Mouse (Mus musculus) hindbrain, embryonic 12.5 days (tissue): ENCODE measurements around the gene Arhgap32. TPM values are rescaled to one million over a fixed set of nuclear protein-coding genes. Genes with fewer than 3 reads are reported as not detected.

Experiments used
- ATAC-seq: fragments of 200-750 bp; cut with Nextera tagmentation; 2 replicates; pipeline ENCODE4 v1.8.0; 2017; ENCODE audit warnings: moderate TSS enrichment; ENCODE audit not compliant: low FRiP score
- H3K27ac ChIP-seq: fragments of 300-500 bp; sonication (generic); 2 replicates; pipeline ENCODE4 v1.5.1; 2016; ENCODE audit warnings: mild to moderate bottlenecking
- H3K27me3 ChIP-seq: fragments of 300-500 bp; sonication (generic); 2 replicates; pipeline ENCODE4 v1.6.1; 2016; ENCODE audit warnings: mild to moderate bottlenecking
- H3K36me3 ChIP-seq: fragments of 300-500 bp; sonication (generic); 2 replicates; pipeline ENCODE4 v1.6.1; 2016; ENCODE audit warnings: mild to moderate bottlenecking
- H3K4me1 ChIP-seq: fragments of 300-500 bp; sonication (generic); 2 replicates; pipeline ENCODE4 v1.6.1; 2016
- H3K4me2 ChIP-seq: fragments of 300-500 bp; sonication (generic); replicated peaks from 2 replicates; pipeline ENCODE4 v1.6.1; 2016; ENCODE audit warnings: mild to moderate bottlenecking
- H3K4me3 ChIP-seq: fragments of 300-500 bp; sonication (generic); 2 replicates; pipeline ENCODE4 v1.5.1; 2016; ENCODE audit warnings: mild to moderate bottlenecking
- H3K9ac ChIP-seq: fragments of 300-500 bp; sonication (generic); 2 replicates; pipeline ENCODE4 v1.6.1; 2016; ENCODE audit warnings: mild to moderate bottlenecking, moderate library complexity
- H3K9me3 ChIP-seq: fragments of 300-500 bp; sonication (generic); replicated peaks from 2 replicates; pipeline ENCODE4 v1.6.1; 2016; ENCODE audit warnings: mild to moderate bottlenecking
- WGBS: fragments of 180-500 bp; shearing (Covaris S2); methylation state at CpG from one replicate; pipeline ENCODE4 v1.1.7; 2016; 5-methylcytosine and 5-hydroxymethylcytosine counted together
- polyA plus RNA-seq: library from polyadenylated mRNA; unstranded; fragments of >200 nt; fragmentation: Nextera tagmentation; extraction: Ambion mirVana; gene quantifications from 2 replicates; pipeline ENCODE4 v1.2.1, GENCODE M21; 2016

Arhgap32 gene
- polyA plus RNA-seq, 1 experiment from 2014 or later = 7.6 TPM

GRCm38 (mm10) chr9:32223739-32224529, 108.0 kb downstream of the Arhgap32 start:
- ATAC-seq = no peak
- 44% methylated on average over 5 of the region's 5 CpGs for WGBS
- no peak overlapping the region for H3K4me2 ChIP-seq

GRCm38 (mm10) chr9:32224937-32225336, 109.0 kb downstream of the Arhgap32 start:
- no peak overlapping the region for H3K4me2 ChIP-seq
- H3K9ac ChIP-seq = no peak overlapping the region
- H3K27ac ChIP-seq = no peak overlapping the region
- H3K4me3 ChIP-seq = no peak overlapping the region
- no peaks in the 10 kb centered on the region for H3K36me3 ChIP-seq
- ATAC-seq = no peak
- H3K9me3 ChIP-seq = no peaks in the 10 kb centered on the region
- H3K4me1 ChIP-seq = peaks cover 3% of the 10 kb centered on the region; the same call in 1 of the 2 replicates
- 62% methylated on average over 4 of the region's 4 CpGs for WGBS
- no peaks in the 10 kb centered on the region for H3K27me3 ChIP-seq

More at GRCm38 (mm10) chr9:32223739-32224529, 108.0 kb downstream of the Arhgap32 start:
- H3K9ac ChIP-seq = no peak overlapping the region
- H3K36me3 ChIP-seq = no peaks in the 10 kb centered on the region
- H3K9me3 ChIP-seq = no peaks in the 10 kb centered on the region
- H3K4me1 ChIP-seq = peaks cover 3% of the 10 kb centered on the region; the same call in 1 of the 2 replicates
- no peaks in the 10 kb centered on the region for H3K27me3 ChIP-seq
- no peak overlapping the region for H3K4me3 ChIP-seq
- no peak overlapping the region for H3K27ac ChIP-seq

- Histone ChIP-seq H3K4me3 (no peak overlapping the region), H3K9ac (no peak overlapping the region), H3K36me3 (no peaks in the 10 kb centered on the region), H3K4me1 (peaks cover 3% of the 10 kb centered on the region; the same call in 1 of the 2 replicates), H3K27ac (no peak overlapping the region), H3K4me2 (no peak overlapping the region), H3K27me3 (no peaks in the 10 kb centered on the region), H3K9me3 (no peaks in the 10 kb centered on the region)
- whole genome bisulfite sequencing = 78% methylated on average over 1 of the region's 1 CpGs
- no peak for ATAC-seq
These were observed 109.6 kb downstream of the Arhgap32 start for GRCm38 (mm10) chr9:32225584-32225983.

GRCm38 (mm10) chr9:32227034-32227433, 111.1 kb downstream of the Arhgap32 start:
- Histone ChIP-seq H3K27me3 (no peaks in the 10 kb centered on the region), H3K27ac (no peak overlapping the region), H3K4me1 (no peaks in the 10 kb centered on the region), H3K4me3 (no peak overlapping the region), H3K4me2 (no peak overlapping the region), H3K36me3 (no peaks in the 10 kb centered on the region), H3K9me3 (no peaks in the 10 kb centered on the region), H3K9ac (no peak overlapping the region)
- ATAC-seq = no peak
- WGBS = 89% methylated on average over 2 of the region's 2 CpGs

GRCm38 (mm10) chr9:32233593-32233992, 117.7 kb downstream of the Arhgap32 start:
- Histone ChIP-seq H3K27me3 (no peaks in the 10 kb centered on the region), H3K4me2 (no peak overlapping the region), H3K4me1 (0 out of 2 replicates have a peak, but pooled peaks cover 2% of the 10 kb centered on the region), H3K27ac (no peak overlapping the region), H3K9ac (no peak overlapping the region), H3K36me3 (no peaks in the 10 kb centered on the region), H3K9me3 (no peaks in the 10 kb centered on the region), H3K4me3 (no peak overlapping the region)
- no peak for ATAC-seq
- WGBS = 85% methylated on average over 4 of the region's 4 CpGs

- H3K4me1 ChIP-seq = 0 out of 2 replicates have a peak, but pooled peaks cover 2% of the 10 kb centered on the region
- no peaks in the 10 kb centered on the region for H3K36me3 ChIP-seq
- no peak for ATAC-seq
- H3K27ac ChIP-seq = no peak overlapping the region
- H3K27me3 ChIP-seq = no peaks in the 10 kb centered on the region
- H3K9me3 ChIP-seq = no peaks in the 10 kb centered on the region
- 94% methylated on average over 3 of the region's 3 CpGs for WGBS
- H3K4me2 ChIP-seq = no peak overlapping the region
- H3K4me3 ChIP-seq = no peak overlapping the region
- H3K9ac ChIP-seq = no peak overlapping the region
These were observed 119.0 kb downstream of the Arhgap32 start for GRCm38 (mm10) chr9:32234767-32235489.

- no peak overlapping the region for H3K9ac ChIP-seq
- no peak overlapping the region for H3K27ac ChIP-seq
- 83% methylated on average over 10 of the region's 10 CpGs for WGBS
- no peak overlapping the region for H3K4me3 ChIP-seq
- H3K27me3 ChIP-seq = no peaks in the 10 kb centered on the region
- H3K36me3 ChIP-seq = no peaks in the 10 kb centered on the region
- no peaks in the 10 kb centered on the region for H3K9me3 ChIP-seq
- H3K4me1 ChIP-seq = 0 out of 2 replicates have a peak, but pooled peaks cover 2% of the 10 kb centered on the region
- no peak overlapping the region for H3K4me2 ChIP-seq
- ATAC-seq = no peak
These were observed 123.0 kb downstream of the Arhgap32 start for GRCm38 (mm10) chr9:32238899-32239298.

GRCm38 (mm10) chr9:32239427-32239826, 123.5 kb downstream of the Arhgap32 start:
- Histone ChIP-seq H3K4me1 (0 out of 2 replicates have a peak, but pooled peaks cover 2% of the 10 kb centered on the region), H3K4me3 (no peak overlapping the region), H3K9ac (no peak overlapping the region), H3K36me3 (no peaks in the 10 kb centered on the region), H3K27me3 (no peaks in the 10 kb centered on the region), H3K27ac (no peak overlapping the region), H3K9me3 (no peaks in the 10 kb centered on the region), H3K4me2 (no peak overlapping the region)
- 96% methylated on average over 10 of the region's 10 CpGs for WGBS
- ATAC-seq = no peak

GRCm38 (mm10) chr9:32240449-32240848, 124.5 kb downstream of the Arhgap32 start:
- no peaks in the 10 kb centered on the region for H3K9me3 ChIP-seq
- H3K36me3 ChIP-seq = no peaks in the 10 kb centered on the region
- H3K4me3 ChIP-seq = no peak overlapping the region
- no peak overlapping the region for H3K4me2 ChIP-seq
- H3K9ac ChIP-seq = no peak overlapping the region
- 0 out of 2 replicates have a peak, but pooled peaks cover 2% of the 10 kb centered on the region for H3K4me1 ChIP-seq
- WGBS = 93% methylated on average over 5 of the region's 5 CpGs
- H3K27me3 ChIP-seq = no peaks in the 10 kb centered on the region
- H3K27ac ChIP-seq = no peak overlapping the region
- ATAC-seq = no peak

GRCm38 (mm10) chr9:32241637-32242199, 125.8 kb downstream of the Arhgap32 start:
- Histone ChIP-seq H3K4me1 (peaks cover 8% of the 10 kb centered on the region; the same call in 1 of the 2 replicates), H3K9me3 (no peaks in the 10 kb centered on the region), H3K4me3 (no peak overlapping the region), H3K4me2 (no peak overlapping the region), H3K27ac (no peak overlapping the region), H3K36me3 (0 out of 2 replicates have a peak, but pooled peaks cover 3% of the 10 kb centered on the region), H3K27me3 (no peaks in the 10 kb centered on the region), H3K9ac (no peak overlapping the region)
- 89% methylated on average over 9 of the region's 9 CpGs for WGBS
- no peak for ATAC-seq

GRCm38 (mm10) chr9:32242921-32243617, 127.1 kb downstream of the Arhgap32 start:
- Histone ChIP-seq H3K4me3 (no peak overlapping the region), H3K9ac (no peak overlapping the region), H3K4me2 (no peak overlapping the region), H3K4me1 (peaks cover 5% of the 10 kb centered on the region; the same call in 1 of the 2 replicates), H3K27me3 (no peaks in the 10 kb centered on the region), H3K27ac (no peak overlapping the region), H3K36me3 (peaks cover 12% of the 10 kb centered on the region; the same call in 1 of the 2 replicates), H3K9me3 (no peaks in the 10 kb centered on the region)
- 71% methylated on average over 2 of the region's 2 CpGs for WGBS
- no peak for ATAC-seq
